Mouse (Mus musculus) cerebellum, postnatal 25 days (tissue): ENCODE measurements around the gene Acta2.

Experiments
- DNase-seq, 2 experiments: peaks; one replicate each; pipeline ENCODE4 v3.0.0; 2021; ENCODE audit warnings: mixed read lengths in 2 of 2

Gene Acta2

GRCm38 (mm10) chr19:34254880-34255681 lies at the start of gene Acta2:
Gene Acta2 (minus strand): TSS chr19:34255590.
- no peak for DNase-seq

DNA sequence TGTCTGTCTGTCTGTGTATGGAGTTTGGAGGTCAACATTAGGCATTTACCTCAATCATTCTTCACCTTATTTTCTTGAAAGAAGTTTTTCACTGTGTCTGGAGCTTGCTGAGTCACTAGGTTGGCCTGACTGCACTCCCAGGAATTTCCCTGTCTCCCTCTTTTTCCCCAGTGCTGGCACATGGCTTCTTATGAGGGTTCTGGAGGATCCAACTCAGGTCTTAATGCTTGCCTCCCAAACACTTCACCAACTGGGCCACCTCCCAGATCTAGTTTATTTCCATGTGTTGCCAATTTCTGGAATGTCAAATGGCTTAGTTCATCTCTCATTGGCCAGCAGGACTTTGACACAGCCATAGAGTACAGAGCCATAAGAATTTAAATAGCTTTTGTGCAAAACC lies 49.5 kb upstream of the Acta2 start:
- DNase-seq: no peak

GRCm38 (mm10) chr19:34300430-34300829 lies 45.0 kb upstream of the Acta2 start:
- DNase-seq: no peak

- no peak for DNase-seq
Measured at GRCm38 (mm10) chr19:34299229-34299628, 43.8 kb upstream of the Acta2 start.

GRCm38 (mm10) chr19:34298531-34298930 lies 43.1 kb upstream of the Acta2 start:
- no peak for DNase-seq

DNA sequence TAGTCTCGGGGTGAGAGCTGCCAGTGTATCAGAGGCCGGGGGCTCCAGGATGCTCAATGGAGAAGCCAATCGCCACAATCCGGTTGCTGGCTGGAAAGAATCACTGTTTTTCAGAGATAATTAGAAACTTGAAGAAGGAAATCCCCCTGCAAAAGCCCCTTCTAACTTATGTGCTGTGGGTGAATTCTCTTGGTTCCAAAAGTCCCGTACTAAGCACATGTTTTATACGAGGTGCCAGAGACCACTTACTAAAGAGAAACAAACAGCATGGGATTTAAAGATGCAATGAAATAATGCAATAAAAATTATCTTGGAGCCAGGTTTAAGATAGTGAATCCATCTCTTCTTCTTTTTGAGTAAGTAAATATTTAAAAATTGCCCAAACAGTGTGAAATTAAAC lies 40.1 kb upstream of the Acta2 start:
- no peak for DNase-seq

DNA sequence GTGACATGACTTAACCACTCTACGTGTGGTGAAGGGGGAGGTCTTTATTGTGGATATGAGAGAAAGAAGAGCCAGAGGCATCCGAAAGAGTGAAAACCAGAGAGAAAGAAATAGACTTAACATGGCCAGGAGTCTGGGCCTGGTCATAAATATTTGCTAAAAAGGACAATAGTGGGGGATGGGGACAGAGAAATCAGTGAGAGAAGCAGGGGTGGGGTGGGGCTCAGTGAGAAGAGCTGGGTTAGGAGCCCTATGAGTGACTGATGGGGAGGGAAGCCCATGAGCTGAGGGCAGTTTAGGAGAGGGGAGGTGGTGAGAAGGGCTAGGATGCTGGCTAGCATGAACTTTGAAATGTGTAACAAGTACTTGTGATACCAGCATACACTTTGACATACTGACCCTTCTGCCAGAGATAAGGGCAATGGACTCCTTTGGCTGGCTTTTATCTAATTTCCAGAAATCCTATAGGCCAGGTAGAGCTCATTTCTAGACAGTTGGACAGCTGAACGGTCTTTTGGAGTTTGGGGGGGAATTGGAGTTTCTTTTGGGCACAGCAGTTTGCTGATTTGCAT lies 38.1 kb upstream of the Acta2 start:
- no peak for DNase-seq

DNA sequence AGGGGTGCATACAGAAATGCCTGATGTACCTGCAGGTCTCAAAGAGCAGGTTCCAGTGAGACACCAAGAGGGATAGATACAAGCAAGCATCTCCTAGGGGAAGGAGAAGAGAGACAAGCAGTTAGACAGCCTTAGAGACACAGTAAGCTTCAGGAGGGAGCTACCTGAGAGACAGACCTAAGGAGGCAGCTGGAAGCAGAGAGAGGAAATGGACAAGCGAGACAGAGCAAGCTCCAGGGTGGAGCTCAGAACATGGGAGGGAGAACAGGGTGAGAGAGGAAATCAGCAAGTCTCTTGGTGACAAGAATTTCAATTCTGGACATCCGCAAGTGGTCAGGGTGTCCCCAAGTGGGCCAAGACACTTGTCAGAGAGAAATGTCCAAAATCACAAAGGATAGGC lies 37.3 kb upstream of the Acta2 start:
- no peak for DNase-seq

- DNase-seq: no peak
Measured at GRCm38 (mm10) chr19:34291956-34292355, 36.6 kb upstream of the Acta2 start.

DNA sequence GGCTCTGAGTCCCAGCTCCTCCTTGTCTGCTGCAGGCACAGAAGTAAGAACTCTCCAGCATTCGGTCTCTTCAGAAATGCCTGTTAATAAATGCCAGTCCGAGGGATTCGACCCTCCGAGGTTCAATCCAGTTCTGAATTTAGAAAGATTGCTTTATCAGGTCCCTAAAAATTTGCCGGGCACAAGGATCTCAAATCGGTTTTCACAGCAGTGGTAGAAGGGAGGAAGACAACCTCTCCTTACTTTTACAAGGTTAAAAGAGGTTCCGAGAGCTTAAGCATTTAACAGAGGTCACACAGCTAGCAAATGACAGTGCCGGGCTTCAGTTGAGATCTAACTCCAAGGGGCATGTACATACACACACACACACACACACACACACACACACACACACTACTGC lies 36.0 kb upstream of the Acta2 start:
- no peak for DNase-seq

DNA sequence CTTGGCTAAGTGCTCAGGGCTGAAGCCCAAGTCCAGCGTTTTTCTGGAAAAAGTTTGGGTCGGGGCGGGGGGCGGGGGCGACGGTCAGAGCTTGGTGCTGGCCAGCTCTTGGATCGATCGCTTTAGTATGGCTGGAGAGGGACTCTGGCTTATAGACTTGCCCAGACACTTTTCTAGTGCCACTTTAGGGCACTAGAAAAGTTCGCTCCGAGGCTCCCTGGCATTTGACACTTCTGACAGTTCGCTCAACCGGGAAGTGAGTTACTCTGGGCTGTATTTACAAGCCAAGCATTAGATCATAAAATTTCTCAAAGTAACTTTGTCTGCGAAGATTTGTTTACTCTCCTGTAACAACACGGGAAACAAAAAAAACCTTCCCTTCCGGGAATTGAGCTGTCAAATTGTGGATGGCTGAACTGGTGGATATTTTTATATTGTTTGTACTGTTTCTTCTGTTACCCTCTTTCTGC lies 35.5 kb upstream of the Acta2 start:
- DNase-seq: no peak

GRCm38 (mm10) chr19:34289948-34290789 lies 34.8 kb upstream of the Acta2 start, which contains the start of gene Fas:
Gene Fas (plus strand): TSS chr19:34290666.
- DNase-seq: peak; percentile 10 to 38

GRCm38 (mm10) chr19:34288696-34289095 lies 33.3 kb upstream of the Acta2 start:
- DNase-seq: no peak

GRCm38 (mm10) chr19:34287656-34288415 lies 32.4 kb upstream of the Acta2 start:
- DNase-seq: no peak

- no peak for DNase-seq
Measured at GRCm38 (mm10) chr19:34287221-34287620, 31.8 kb upstream of the Acta2 start.

GRCm38 (mm10) chr19:34284826-34285225 lies 29.4 kb upstream of the Acta2 start:
- DNase-seq: no peak

GRCm38 (mm10) chr19:34284383-34284782 lies 29.0 kb upstream of the Acta2 start:
- DNase-seq: peak; percentile 29 to 32

- no peak for DNase-seq
Measured at GRCm38 (mm10) chr19:34283614-34284013, 28.2 kb upstream of the Acta2 start.

GRCm38 (mm10) chr19:34278078-34278477 lies 22.7 kb upstream of the Acta2 start:
- DNase-seq: no peak

- DNase-seq: no peak
Measured at GRCm38 (mm10) chr19:34273073-34273472, 17.7 kb upstream of the Acta2 start.

- DNase-seq: no peak
Measured at GRCm38 (mm10) chr19:34270824-34271464, 15.6 kb upstream of the Acta2 start.

DNA sequence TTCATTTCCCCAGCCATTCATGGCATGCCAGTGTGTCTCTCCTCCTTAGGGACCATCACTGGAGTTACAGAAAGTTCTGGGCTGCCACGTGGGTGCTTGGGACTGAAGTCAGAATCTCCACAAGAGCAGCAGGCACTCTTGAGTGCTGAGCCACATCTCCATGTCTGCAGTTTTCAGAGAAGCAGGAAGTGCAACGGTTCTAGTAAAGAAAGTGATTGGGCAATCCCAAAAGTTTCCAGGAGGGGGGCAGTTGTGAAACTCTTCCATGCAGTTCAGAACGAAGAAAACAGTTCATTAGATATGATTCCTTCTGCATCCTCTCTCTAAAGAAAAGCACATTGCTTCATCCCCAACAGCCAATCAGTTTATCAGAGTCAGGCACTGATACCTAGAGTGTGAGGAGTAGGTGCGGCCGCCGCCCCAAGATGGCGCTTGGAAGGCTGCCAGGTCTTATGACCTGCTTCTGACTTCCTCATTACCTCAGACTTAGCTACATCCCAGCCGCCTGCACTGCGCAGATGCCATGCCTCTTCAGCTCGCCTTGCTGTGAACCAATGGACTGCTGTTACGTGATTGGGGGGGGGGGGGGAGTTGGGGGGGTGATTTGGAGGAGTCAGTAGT lies 14.8 kb upstream of the Acta2 start:
- no peak for DNase-seq
